Mouse (Mus musculus) heart, postnatal 4 days (tissue): ENCODE data around the gene Hoxb6. TPM values are rescaled to one million over a fixed set of nuclear protein-coding genes. Genes with fewer than 3 reads are reported as not detected.
A peak's percentile ranks its signal among the peaks of the same experiment; 100 is the strongest.

Experiments
- DNase-seq: peaks from one replicate; pipeline ENCODE4 v3.0.0; 2021
- total RNA-seq, 2 experiments: library from RNA; stranded (reverse); gene quantifications; 2 replicates each; pipeline ENCODE4 v1.2.3; 2021

Gene Hoxb6
- total RNA-seq, 2 experiments from 2014 or later: not detected

DNA sequence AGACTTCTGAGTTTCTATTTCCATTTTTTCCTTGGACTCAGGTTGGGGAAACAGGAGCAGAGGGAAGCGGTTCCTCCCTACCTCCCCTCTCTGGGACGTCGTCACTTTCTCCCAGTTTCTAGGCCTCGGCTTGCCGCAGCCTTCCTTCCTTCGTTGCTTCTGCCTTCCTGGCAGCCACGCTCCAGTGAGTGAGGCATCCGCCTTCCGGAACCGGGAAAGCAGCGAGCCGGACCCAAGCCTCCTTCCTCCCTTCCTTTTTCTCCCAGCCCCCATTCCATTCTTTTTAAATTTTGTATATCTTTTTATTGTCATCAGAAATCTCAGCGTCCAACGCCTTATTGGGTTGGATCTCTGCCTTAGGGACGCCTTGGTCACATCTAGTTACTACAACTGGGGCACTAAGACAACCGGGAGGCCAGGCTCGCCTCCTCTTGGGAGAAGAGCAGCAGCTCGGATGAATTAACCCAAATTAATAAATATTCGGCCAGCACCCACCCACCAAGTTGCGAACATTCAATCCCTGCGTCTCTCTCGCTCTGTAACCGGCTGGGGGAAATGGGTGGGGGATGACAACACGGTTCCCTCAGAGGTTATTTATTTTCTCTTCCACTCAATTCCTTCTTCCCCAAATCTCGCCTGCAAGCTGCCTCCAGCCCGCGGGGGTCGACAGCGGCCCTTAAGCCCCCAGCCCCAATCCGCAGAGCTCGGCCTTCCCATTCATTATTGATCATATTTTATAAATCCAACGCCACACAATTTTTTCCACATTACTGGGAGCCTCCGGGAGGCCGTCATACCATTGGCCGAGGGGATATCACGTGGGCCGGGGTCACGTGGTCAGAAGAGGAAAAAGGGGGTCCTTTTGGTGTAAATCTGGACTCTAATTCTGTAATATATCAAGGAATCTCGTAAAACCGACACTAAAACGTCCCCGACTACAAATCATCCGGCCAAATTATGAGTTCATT is 6.2 kb upstream of the Hoxb6 start, which contains the start of gene Hoxb7:
Gene Hoxb7, plus strand, starts transcription at position 853 of the 968 bp plus-strand sequence.
- DNase-seq: no peak

DNA sequence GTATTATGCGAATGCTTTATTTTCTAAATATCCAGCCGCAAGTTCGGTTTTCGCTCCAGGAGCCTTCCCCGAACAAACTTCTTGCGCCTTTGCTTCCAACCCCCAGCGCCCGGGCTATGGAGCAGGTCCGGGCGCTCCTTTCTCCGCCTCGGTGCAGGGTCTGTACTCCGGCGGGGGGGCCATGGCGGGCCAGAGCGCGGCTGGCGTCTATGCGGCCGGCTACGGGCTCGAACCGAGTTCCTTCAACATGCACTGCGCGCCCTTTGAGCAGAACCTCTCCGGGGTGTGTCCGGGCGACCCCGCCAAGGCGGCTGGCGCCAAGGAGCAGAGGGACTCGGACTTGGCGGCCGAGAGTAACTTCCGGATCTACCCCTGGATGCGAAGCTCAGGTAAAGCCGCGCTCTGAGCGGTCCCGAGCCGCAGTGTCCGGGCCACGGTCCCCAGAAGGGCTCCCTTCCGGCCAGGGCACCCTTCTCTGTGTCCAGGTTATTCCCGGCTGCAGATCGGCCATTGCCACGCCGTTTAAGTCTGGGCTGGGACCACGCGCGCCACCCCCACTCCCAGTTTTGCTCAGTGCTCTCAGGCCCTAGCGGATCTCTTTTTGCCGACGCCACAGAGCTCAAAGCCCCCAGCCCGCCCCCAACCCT is 5.4 kb upstream of the Hoxb6 start:
- no peak for DNase-seq

- DNase-seq: no peak
Measured at GRCm38 (mm10) chr11:96287411-96287810, 4.9 kb upstream of the Hoxb6 start.

GRCm38 (mm10) chr11:96288455-96289221 is 3.6 kb upstream of the Hoxb6 start:
- DNase-seq: no peak

- no peak for DNase-seq
Measured at GRCm38 (mm10) chr11:96289293-96289692, 3.0 kb upstream of the Hoxb6 start.

- no peak for DNase-seq
Measured at GRCm38 (mm10) chr11:96289837-96290236, 2.4 kb upstream of the Hoxb6 start.

DNA sequence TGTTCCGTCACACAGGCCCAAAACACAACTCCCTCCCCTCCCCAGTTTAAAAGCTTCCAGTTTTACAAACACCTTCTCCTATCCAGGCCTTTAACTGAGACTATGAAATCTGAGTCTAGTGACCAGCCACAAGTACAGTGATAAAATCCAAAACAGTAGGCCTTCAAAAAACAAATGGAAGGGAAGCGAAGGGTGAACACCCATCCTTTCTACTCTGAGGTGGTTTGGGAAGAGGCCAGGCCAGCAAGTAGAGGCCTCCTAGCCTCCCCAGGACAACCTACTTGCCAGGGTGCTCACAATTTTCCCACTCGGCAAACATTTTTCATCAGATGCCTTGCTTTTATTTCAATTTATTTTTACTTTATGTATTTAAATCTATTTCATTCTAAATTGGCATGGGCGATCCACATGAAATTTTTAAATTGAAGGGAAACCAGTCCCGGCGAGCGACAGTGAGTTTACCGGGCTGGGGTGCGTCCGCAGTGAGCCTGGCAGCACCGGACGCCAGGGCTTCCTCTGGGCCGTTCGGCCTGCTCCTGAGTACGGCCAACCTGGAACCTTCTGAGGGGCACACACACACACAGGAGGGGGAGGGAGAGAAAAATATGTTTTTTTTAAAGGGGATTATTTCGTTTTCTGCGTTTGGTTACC is 1.4 kb upstream of the Hoxb6 start:
- DNase-seq: no peak

GRCm38 (mm10) chr11:96292565-96293301 is 457 bp downstream of the Hoxb6 start:
- no peak for DNase-seq

DNA sequence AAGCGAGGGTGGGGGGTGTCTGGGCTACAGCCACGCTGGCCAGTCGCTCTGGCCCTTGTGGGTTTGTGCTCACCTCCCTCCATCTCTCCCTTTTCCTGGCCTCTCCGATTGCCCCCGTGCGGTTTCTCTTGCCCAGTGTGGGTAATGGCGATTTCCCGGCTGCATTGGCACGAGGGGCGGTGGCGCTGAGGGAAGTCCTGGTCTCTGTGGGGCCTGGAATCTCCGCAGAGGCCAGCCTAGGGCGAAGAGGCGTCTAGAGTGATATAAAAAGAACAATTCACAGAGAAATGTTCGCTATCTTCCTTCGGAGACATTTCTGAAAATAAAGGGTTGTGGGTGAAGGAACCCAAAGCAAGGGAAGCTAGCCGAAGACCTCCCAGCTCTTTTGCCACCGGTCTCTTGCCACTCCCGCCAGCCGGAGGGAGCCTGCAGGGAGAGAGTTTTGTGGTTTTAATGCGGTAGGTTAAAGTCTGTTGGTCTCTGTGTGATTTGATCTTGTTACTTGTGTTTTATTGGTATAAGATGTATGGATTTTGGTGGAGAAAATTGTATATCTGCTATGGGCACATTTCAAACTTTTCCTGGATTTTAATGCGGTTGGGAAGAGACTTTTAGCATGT is 1.1 kb downstream of the Hoxb6 start:
- DNase-seq: no peak

GRCm38 (mm10) chr11:96294245-96295091 is 2.2 kb downstream of the Hoxb6 start:
- peak; percentile 83 for DNase-seq

- DNase-seq: no peak
Measured at GRCm38 (mm10) chr11:96295092-96295835, 3.0 kb downstream of the Hoxb6 start.

DNA sequence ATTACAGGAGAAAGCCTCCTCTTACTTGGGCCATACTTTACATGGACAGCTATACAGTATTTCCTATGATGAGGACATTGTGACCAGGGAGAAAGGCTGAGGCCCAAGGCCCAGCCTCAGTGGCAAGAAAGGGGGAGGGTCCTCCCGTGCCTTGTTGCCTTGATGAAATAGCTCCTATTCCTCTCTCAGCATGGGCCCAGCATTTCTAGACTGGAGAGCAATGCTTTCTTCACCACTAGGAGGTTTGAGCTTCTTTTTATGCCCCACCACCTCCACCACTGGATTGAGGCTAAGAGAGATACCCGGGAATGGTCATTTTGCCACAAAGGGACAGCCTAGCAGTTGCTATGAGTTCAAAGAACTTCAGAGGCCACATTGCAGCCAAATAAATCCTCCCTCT is 4.7 kb downstream of the Hoxb6 start:
- DNase-seq: no peak

DNA sequence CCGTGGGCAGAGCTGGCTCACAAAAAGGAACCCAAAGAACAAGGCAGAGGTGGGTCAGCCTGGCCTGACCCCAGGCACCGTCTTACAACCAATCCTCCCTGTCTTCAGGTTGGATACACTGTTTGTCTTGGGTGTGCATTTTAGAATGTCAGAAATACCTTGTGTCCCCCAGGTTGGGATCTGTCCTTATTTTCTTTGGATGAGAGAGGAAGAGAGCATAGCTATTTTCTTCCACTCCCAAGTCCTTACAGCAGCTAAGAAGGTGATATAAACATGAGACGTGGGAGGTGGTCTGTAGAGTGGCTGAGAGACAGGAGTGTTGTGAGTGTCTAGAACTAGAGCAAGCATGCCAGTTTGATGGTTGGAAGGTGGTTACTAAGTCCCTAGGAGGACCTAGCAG is 5.2 kb downstream of the Hoxb6 start:
- DNase-seq: no peak

DNA sequence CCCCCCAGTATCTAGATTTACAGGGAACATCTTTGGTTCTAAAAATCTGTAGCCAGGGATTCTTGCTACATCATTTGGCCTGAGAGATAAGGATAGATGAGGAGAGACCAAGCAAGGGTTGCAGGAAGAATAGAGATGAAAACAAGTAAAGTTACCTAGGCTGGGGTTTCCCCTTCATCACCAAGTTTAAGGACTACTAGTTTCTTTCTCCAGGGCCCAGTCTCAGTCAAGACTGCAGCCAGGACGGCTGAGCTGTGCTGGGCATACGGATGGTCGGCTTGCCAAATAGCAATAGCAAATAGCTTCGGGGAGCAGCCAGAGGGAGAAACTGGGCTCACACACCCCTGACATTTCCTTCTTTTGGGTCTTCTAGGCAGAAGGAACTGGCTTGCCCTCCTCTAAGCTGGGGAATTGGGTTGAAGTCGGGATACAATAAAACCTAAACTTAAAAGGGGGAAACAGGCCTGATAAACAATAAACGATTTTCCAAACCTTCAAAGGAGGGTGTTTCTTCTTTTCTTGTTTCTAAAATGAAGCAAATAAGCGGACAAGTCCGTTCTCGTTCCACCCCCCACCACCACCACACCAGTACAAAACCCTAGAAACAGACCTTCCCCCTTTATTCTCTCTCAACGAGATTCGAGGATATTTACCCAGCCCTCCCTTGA is 5.8 kb downstream of the Hoxb6 start:
- no peak for DNase-seq

- no peak for DNase-seq
Measured at GRCm38 (mm10) chr11:96298895-96299667, 6.8 kb downstream of the Hoxb6 start.

DNA sequence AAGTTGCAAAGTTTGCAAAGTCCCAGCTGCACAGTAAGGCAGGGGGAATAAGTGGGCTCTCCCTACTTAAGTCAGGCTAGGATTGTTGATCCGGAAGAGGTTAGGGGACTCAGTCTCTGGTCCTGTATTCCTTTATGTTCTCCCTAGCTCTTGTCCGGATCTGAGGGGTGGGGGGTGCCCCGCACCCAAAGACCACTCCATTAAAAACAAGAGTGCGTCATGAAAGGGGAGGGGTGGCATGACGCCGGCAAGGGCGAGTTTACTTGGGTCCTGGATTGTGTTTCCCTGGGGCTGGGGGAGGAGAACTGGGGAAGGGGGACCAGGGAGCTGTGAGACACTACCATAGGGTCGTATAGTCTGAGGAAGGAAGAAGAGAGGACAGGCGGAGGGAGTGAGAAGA is 7.5 kb downstream of the Hoxb6 start:
- DNase-seq: no peak

DNA sequence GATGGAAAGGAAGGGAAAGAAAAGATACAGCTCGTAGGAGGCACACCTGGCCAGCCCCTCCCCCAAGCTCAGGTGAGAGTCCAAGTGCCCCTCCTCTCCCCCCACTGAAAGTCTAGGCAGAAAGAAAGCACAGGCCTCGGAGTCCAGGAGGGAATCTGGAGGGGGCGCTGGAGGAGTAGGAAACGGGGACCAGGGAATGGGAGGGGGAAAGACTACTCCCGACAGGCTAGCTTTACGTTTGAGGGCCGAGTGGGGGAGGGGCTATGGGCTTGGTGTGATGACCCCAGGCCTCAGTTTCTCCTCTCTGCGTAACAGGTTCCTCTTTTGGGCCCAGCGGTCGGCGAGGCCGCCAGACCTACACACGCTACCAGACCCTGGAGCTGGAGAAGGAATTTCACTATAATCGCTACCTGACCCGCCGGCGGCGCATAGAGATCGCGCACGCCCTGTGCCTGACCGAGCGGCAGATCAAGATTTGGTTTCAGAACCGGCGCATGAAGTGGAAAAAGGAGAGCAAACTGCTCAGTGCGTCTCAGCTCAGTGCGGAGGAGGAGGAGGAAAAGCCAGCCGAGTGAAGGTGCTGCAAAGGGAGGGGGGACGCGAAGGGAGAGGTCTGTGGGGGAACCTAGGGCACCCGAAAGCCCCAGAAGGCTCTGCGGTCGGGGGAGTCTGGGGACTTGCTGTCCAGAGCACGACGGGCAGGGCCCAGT is 8.2 kb downstream of the Hoxb6 start:
- no peak for DNase-seq
